Mouse (Mus musculus): Measurements from ENCODE around the gene Serpina3f. TPM values are rescaled to one million over a fixed set of nuclear protein-coding genes. Genes with fewer than 3 reads are reported as not detected.

Gene Serpina3f
- polyA plus RNA-seq, 1 experiment = 1.3 TPM

- DNase-seq = no peak
- H3K4me1 ChIP-seq (ENCODE audit: control insufficient read depth, insufficient read depth, low read length) = no peaks in the 10 kb centered on the region
- 76% methylated on average over 1 of the region's 1 CpGs for WGBS
- H3K4me3 ChIP-seq (replicated peaks; ENCODE audit: extremely low read depth, low read depth, low read length) = no peak overlapping the region
- TF ChIP-seq CTCF (IDR thresholded peaks at IDR 0.05; ENCODE audit: insufficient read depth, low read length) = peak; percentile 31; the same call in 1 of the 2 replicates
- no peak for TF ChIP-seq POLR2A (IDR thresholded peaks at IDR 0.05; ENCODE audit: borderline replicate concordance, extremely low read depth, low read depth, low read length)
Observed at GRCm38 (mm10) chr12:104245092-104245491, 30.7 kb downstream of the Serpina3f start.

DNA sequence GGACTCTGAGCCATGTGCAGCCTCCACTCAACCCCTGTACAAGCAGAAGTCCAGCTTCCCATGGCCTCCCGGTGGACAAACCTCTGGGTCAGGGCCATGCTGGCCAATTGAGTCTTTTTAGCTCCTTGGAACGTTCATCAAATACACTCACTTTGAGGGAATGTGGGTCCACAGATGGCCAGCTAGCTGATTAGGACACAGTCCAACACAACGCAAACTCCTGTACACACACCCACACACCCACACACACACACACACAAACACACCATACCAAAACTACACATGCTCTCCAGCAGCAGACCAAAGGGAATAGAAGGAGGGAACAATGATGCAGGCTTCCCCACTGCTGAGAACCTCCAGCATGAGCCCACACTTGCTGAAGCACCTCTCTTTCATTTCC is 31.3 kb downstream of the Serpina3f start:
- Histone ChIP-seq H3K4me1 (ENCODE audit: control insufficient read depth, insufficient read depth, low read length) (no peaks in the 10 kb centered on the region), H3K4me3 (replicated peaks; ENCODE audit: extremely low read depth, low read depth, low read length) (no peak overlapping the region)
- 51% methylated on average over 3 of the region's 3 CpGs for WGBS
- DNase-seq = no peak
- TF ChIP-seq POLR2A (IDR thresholded peaks at IDR 0.05; ENCODE audit: borderline replicate concordance, extremely low read depth, low read depth, low read length) = no peak
- TF ChIP-seq CTCF (IDR thresholded peaks at IDR 0.05; ENCODE audit: insufficient read depth, low read length) = no peak

- no peak for DNase-seq
- no peak overlapping the region for H3K4me3 ChIP-seq (replicated peaks; ENCODE audit: extremely low read depth, low read depth, low read length)
- H3K4me1 ChIP-seq (ENCODE audit: control insufficient read depth, insufficient read depth, low read length) = no peaks in the 10 kb centered on the region
- TF ChIP-seq POLR2A (IDR thresholded peaks at IDR 0.05; ENCODE audit: borderline replicate concordance, extremely low read depth, low read depth, low read length) = 0 out of 2 replicates have a peak, but pooled peaks have one; percentile 16
- no peak for TF ChIP-seq CTCF (IDR thresholded peaks at IDR 0.05; ENCODE audit: insufficient read depth, low read length)
Observed at GRCm38 (mm10) chr12:104247553-104248002, 33.2 kb downstream of the Serpina3f start.

DNA sequence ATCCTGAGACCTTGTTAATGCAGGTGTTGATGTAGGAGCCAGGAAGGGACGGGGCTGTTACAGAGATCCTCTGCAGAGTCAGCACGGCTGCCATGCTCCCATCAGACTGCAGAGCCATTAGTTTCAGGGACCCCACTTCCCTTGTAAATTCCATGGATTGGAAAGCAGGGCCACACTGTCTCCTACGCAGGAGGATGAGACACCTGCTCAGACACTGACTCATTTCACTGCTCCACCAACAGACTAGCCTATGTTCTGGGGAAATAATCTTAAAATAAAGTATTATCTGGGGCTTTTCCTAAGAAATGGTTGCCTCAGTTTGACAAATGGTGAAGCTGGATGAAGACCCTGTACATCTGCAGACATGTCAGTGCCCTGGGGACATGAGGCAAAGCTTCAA is 33.9 kb downstream of the Serpina3f start:
- TF ChIP-seq CTCF (IDR thresholded peaks at IDR 0.05; ENCODE audit: insufficient read depth, low read length) (no peak), POLR2A (IDR thresholded peaks at IDR 0.05; ENCODE audit: borderline replicate concordance, extremely low read depth, low read depth, low read length) (no peak)
- no peak overlapping the region for H3K4me3 ChIP-seq (replicated peaks; ENCODE audit: extremely low read depth, low read depth, low read length)
- 66% methylated on average over 3 of the region's 3 CpGs for WGBS
- no peak for DNase-seq
- H3K4me1 ChIP-seq (ENCODE audit: control insufficient read depth, insufficient read depth, low read length) = no peaks in the 10 kb centered on the region

GRCm38 (mm10) chr12:104261041-104261440 is 46.7 kb downstream of the Serpina3f start:
- TF ChIP-seq POLR2A (IDR thresholded peaks at IDR 0.05; ENCODE audit: borderline replicate concordance, extremely low read depth, low read depth, low read length) (no peak), CTCF (IDR thresholded peaks at IDR 0.05; ENCODE audit: insufficient read depth, low read length) (no peak)
- no peak for DNase-seq
- H3K4me3 ChIP-seq (replicated peaks; ENCODE audit: extremely low read depth, low read depth, low read length) = no peak overlapping the region
- no peaks in the 10 kb centered on the region for H3K4me1 ChIP-seq (ENCODE audit: control insufficient read depth, insufficient read depth, low read length)
- WGBS = 38% methylated on average over 3 of the region's 3 CpGs

DNA sequence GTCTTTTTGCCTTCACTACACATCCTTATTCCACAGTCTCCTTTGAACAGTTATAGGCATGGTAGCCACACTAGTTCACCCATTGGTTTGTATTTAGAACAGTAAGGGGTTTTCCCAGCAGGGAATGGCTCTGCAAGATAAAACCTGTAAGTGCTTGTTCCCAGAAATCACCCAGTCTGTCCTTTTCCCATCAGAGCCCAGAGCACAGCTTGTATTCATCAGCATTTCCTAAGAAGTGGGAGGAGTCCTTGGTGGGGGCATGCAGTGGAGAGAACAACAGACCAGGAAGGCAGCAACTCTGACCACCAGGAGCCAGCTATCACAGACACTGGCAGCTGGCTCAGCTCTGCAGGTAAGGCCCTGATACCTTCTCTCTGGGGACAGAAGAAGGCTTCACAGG is 48.5 kb downstream of the Serpina3f start, which contains the start of gene Serpina3i:
Serpina3i (plus strand) TSS at position 260 of the 400 bp plus-strand sequence.
- DNase-seq = no peak
- TF ChIP-seq CTCF (IDR thresholded peaks at IDR 0.05; ENCODE audit: insufficient read depth, low read length) (no peak), POLR2A (IDR thresholded peaks at IDR 0.05; ENCODE audit: borderline replicate concordance, extremely low read depth, low read depth, low read length) (no peak)
- Histone ChIP-seq H3K4me1 (ENCODE audit: control insufficient read depth, insufficient read depth, low read length) (no peaks in the 10 kb centered on the region), H3K4me3 (replicated peaks; ENCODE audit: extremely low read depth, low read depth, low read length) (no peak within 1 kb of the TSS)

- H3K4me3 ChIP-seq (replicated peaks; ENCODE audit: extremely low read depth, low read depth, low read length) = no peak overlapping the region
- no peak for DNase-seq
- 66% methylated on average over 3 of the region's 3 CpGs for WGBS
- TF ChIP-seq CTCF (IDR thresholded peaks at IDR 0.05; ENCODE audit: insufficient read depth, low read length) (no peak), POLR2A (IDR thresholded peaks at IDR 0.05; ENCODE audit: borderline replicate concordance, extremely low read depth, low read depth, low read length) (no peak)
- H3K4me1 ChIP-seq (ENCODE audit: control insufficient read depth, insufficient read depth, low read length) = no peaks in the 10 kb centered on the region
Observed at GRCm38 (mm10) chr12:104266374-104266773, 52.0 kb downstream of the Serpina3f start.

Other genes with a start within 250 kb of the Serpina3f start
- gene Serpina11, start 224.6 kb upstream of the Serpina3f start, polyA plus RNA-seq (2012; rRNA removed) = 0.15 TPM in 1 of 2 replicates, not detected in the other
- gene Serpina9, start 200.8 kb upstream of the Serpina3f start, polyA plus RNA-seq (2012; rRNA removed) = 1.4 and 2.7 TPM in 2 replicates
- 0.12 TPM in 1 of 2 replicates, not detected in the other for gene Serpina12, start 170.1 kb upstream of the Serpina3f start, polyA plus RNA-seq (2012; rRNA removed)
- gene Serpina5, start 113.4 kb upstream of the Serpina3f start, polyA plus RNA-seq (2012; rRNA removed) = not detected in 2 replicates
- not detected in 2 replicates for gene Serpina3a, start 101.8 kb upstream of the Serpina3f start, polyA plus RNA-seq (2012; rRNA removed)
- gene Serpina3b, start 86.5 kb upstream of the Serpina3f start, polyA plus RNA-seq (2012; rRNA removed) = 0.15 TPM in 1 of 2 replicates, not detected in the other
- 7.3 and 12.0 TPM in 2 replicates for gene Serpina3c, start 60.7 kb upstream of the Serpina3f start, polyA plus RNA-seq (2012; rRNA removed)
- 11.2 and 12.2 TPM in 2 replicates for gene Serpina3g, start 21.7 kb downstream of the Serpina3f start, polyA plus RNA-seq (2012; rRNA removed)
- 0.68 and 0.91 TPM in 2 replicates for gene Serpina3i, start 48.6 kb downstream of the Serpina3f start, polyA plus RNA-seq (2012; rRNA removed)
- not detected in 2 replicates for gene Serpina3j, start 100.0 kb downstream of the Serpina3f start, polyA plus RNA-seq (2012; rRNA removed)
- 0.65 and 2.9 TPM in 2 replicates for gene Serpina3k, start 123.9 kb downstream of the Serpina3f start, polyA plus RNA-seq (2012; rRNA removed)
- 1.1 and 1.9 TPM in 2 replicates for gene Serpina3m, start 123.9 kb downstream of the Serpina3f start, polyA plus RNA-seq (2012; rRNA removed)
- 106 and 130 TPM in 2 replicates for gene Serpina3n, start 192.2 kb downstream of the Serpina3f start, polyA plus RNA-seq (2012; rRNA removed)

Data from lung, adult 2 months (tissue).